Mouse (Mus musculus) cortical plate, adult 2 months (tissue): Measurements from ENCODE around the gene Phf14.

Source experiments
- CTCF ChIP-seq: fragments of 200-500 bp; IDR thresholded peaks from 2 replicates; pipeline ENCODE4 v1.5.1; 2011; ENCODE audit warnings: mild to moderate bottlenecking, control low read depth, low read length; ENCODE audit not compliant: insufficient read depth; ENCODE audit errors: extremely low read depth
- POLR2A ChIP-seq: fragments of 200-500 bp; IDR thresholded peaks from 2 replicates; pipeline ENCODE4 v1.6.1; 2011; ENCODE audit warnings: mild to moderate bottlenecking, low read length, control low read depth; ENCODE audit not compliant: insufficient read depth; ENCODE audit errors: extremely low read depth

DNA sequence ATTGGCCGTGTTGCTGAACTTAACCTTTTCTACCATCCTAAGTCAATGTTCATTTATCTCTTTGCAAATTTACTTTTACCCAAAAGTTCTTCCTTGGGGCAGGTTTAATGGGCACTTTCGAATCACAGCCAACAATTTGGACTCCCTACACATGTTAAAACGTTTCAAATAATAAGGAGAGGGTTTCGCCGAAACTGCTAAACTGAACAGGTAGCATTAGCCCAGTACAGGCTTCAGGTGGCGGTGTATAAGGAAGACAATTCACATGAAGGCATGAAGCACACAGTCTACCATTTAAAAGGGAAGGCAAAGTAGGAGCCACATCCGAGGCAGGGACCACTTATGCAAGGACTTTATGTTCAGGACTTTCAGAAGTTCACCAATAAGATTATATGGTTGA is 561 bp downstream of the Phf14 start:
- TF ChIP-seq POLR2A = no peak
- TF ChIP-seq CTCF = no peak
